Mouse (Mus musculus) ES-CJ7 (cell line): ENCODE measurements around the gene Olfr11.

ENCODE experiments used
- DNase-seq: peaks from one replicate; pipeline ENCODE4 v3.0.0; 2011; ENCODE audit warnings: low read depth, low spot score

Olfr11 gene

DNA sequence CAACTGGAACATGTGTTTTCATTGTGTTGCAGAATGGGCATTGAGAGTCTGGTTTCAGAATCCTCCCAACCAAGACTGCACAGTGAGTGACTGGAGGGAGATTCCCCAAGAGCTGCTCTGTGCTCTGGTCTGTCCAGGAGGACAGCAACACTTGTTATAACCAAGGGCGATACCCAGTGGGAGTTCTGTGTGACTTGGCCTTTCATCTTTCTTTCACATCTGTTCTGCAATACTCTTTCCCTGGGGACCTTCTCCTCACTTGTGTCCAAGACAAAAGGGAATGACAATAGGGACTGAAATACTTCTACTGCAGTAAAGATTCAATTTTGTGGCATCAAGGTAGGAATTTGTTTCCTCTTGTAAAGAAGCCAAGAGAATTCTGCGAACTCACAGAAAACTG, at the start of gene Olfr11:
TSS of gene Olfr11 (minus strand) at position 101 of the 400 bp plus-strand sequence.
- DNase-seq = no peak

GRCm38 (mm10) chr13:21677305-21677704, 35.0 kb upstream of the Olfr11 start, which contains the start of gene Olfr1360:
Olfr1360 (minus strand) TSS chr13:21677405.
- no peak for DNase-seq

DNA sequence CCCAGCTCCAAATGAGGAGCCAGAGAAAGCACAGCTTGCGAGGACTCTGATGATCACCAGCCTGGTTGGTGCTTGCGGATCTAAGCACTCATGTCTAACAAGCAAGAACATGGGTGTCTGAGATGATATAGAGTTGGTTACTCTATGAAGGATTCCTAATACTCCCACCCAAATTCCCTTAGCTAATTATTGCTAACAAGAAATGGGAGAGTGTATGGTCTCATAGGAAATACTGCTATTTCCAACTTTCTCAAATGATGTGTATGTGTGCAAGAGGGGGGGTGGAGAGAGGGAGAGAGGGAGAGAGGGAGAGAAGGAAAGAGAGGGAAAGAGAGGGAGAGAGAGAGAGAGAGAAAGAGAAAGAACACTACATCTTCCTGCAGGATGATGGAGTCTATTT, 21.0 kb upstream of the Olfr11 start, which contains the start of gene Olfr1361:
TSS of gene Olfr1361 (minus strand) at position 101 of the 400 bp plus-strand sequence.
- DNase-seq = no peak

GRCm38 (mm10) chr13:21613922-21614321, 28.4 kb downstream of the Olfr11 start, which contains the start of gene Olfr1362:
Olfr1362 (minus strand) TSS chr13:21614022.
- DNase-seq = no peak

DNA sequence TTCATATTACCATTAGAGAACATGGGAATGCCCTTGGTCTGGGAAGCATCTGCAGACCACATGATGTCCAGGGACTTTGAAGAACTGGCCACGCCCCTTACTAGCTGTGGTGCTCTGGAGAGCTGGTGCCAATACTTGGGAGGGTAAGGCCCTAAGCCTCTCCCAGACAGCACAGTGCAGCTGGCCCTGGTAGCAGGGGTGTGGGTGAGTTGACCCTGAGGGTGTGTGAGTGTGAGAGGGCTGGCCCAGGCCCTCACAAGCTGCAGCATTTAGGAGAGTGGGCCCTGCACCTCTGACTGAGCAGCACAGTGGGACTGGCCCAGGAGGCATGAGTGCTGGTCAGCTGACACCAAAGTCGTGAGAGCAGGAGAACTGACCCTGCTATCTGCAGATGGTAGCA, 50.7 kb downstream of the Olfr11 start:
- DNase-seq = no peak
